Comparison of ENCODE assay signal across 8 mouse cellular contexts in genomic region chr15:82924679-82925425, GRCm38 (mm10).
A peak's percentile ranks its signal among the peaks of the same experiment; 100 is the strongest.
DNase-seq lines count a peak whose midpoint lies in the region; ATAC-seq and TF ChIP-seq lines count a peak whose summit lies in the region.

No protein-coding gene starts in this region.

- no peak for TF ChIP-seq POLR2A in thymus, adult 2 months (IDR thresholded peaks at IDR 0.05; ENCODE audit: control insufficient read depth, extremely low read depth, insufficient read depth, low read length, poor library complexity)

- H3K27me3 ChIP-seq in liver, embryonic 11.5 days (replicated peaks; ENCODE audit: control insufficient read depth, insufficient read depth, low read length): peaks cover 47% of the 10 kb centered on the region
- peaks cover 88% of the 10 kb centered on the region for H3K27me3 ChIP-seq in liver, embryonic 12.5 days (replicated peaks)
- H3K27me3 ChIP-seq in embryonic facial prominence, embryonic 10.5 days (replicated peaks; ENCODE audit: low read depth, poor library complexity, severe bottlenecking): peaks cover 72% of the 10 kb centered on the region
- no peaks in the 10 kb centered on the region for H3K27me3 ChIP-seq in hindbrain, embryonic 16.5 days (replicated peaks; ENCODE audit: control insufficient read depth, insufficient read depth, low read length)
- peaks cover 42% of the 10 kb centered on the region for H3K27me3 ChIP-seq in neural tube, embryonic 12.5 days (replicated peaks)
- H3K27me3 ChIP-seq in thymus, adult 2 months (ENCODE audit: control insufficient read depth, insufficient read depth, low read length): no peaks in the 10 kb centered on the region

- no peak for DNase-seq in liver, embryonic 11.5 days (ENCODE audit: low spot score)
- peak; percentile 88 for DNase-seq in embryonic facial prominence, embryonic 10.5 days (ENCODE audit: low spot score)
- no peak for DNase-seq in thymus, adult 2 months
- no peak for DNase-seq in cerebellum, adult 8-10 months
- no peak for DNase-seq in urinary bladder, postnatal 4 days (ENCODE audit: low spot score in 2 of 2)

- H3K9me3 ChIP-seq in liver, embryonic 11.5 days (ENCODE audit: control insufficient read depth, low read length): no peaks in the 10 kb centered on the region
- H3K9me3 ChIP-seq in liver, embryonic 12.5 days (replicated peaks): no peaks in the 10 kb centered on the region
- no peaks in the 10 kb centered on the region for H3K9me3 ChIP-seq in embryonic facial prominence, embryonic 10.5 days
- H3K9me3 ChIP-seq in hindbrain, embryonic 16.5 days (ENCODE audit: control insufficient read depth, low read length): no peaks in the 10 kb centered on the region
- no peaks in the 10 kb centered on the region for H3K9me3 ChIP-seq in neural tube, embryonic 12.5 days

- 3% methylated on average over 10 of the region's 11 CpGs for WGBS in liver, embryonic 11.5 days
- under 1% methylated on average over 10 of the region's 11 CpGs for whole genome bisulfite sequencing in liver, embryonic 12.5 days (ENCODE audit: insufficient replicate concordance)
- WGBS in embryonic facial prominence, embryonic 10.5 days: under 1% methylated on average over 11 of the region's 11 CpGs
- WGBS in hindbrain, embryonic 16.5 days: 1% methylated on average over 11 of the region's 11 CpGs
- 0% methylated on average over 10 of the region's 11 CpGs for WGBS in neural tube, embryonic 12.5 days
- WGBS in thymus, adult 2 months: 73% methylated on average over 11 of the region's 11 CpGs

- no peak for ATAC-seq in liver, embryonic 11.5 days (replicated peaks; ENCODE audit: low FRiP score)
- ATAC-seq in liver, embryonic 12.5 days: no peak
- ATAC-seq in hindbrain, embryonic 16.5 days: no peak
- no peak for ATAC-seq in neural tube, embryonic 12.5 days (ENCODE audit: low FRiP score, low read depth)

- no peak overlapping the region for H3K9ac ChIP-seq in liver, embryonic 11.5 days (ENCODE audit: low read depth, low read length)
- H3K9ac ChIP-seq in liver, embryonic 12.5 days: no peak overlapping the region
- peak overlapping the region; percentile 35; the same call in 1 of the 2 replicates for H3K9ac ChIP-seq in hindbrain, embryonic 16.5 days (ENCODE audit: low read depth, low read length)
- no peak overlapping the region for H3K9ac ChIP-seq in neural tube, embryonic 12.5 days

- peaks cover 19% of the 10 kb centered on the region for H3K4me1 ChIP-seq in liver, embryonic 11.5 days (replicated peaks; ENCODE audit: control insufficient read depth, insufficient read depth, low read length)
- peaks cover 33% of the 10 kb centered on the region for H3K4me1 ChIP-seq in liver, embryonic 12.5 days
- H3K4me1 ChIP-seq in embryonic facial prominence, embryonic 10.5 days: peaks cover 91% of the 10 kb centered on the region
- H3K4me1 ChIP-seq in hindbrain, embryonic 16.5 days (ENCODE audit: control insufficient read depth, insufficient read depth, low read depth, low read length): peaks cover 92% of the 10 kb centered on the region
- peaks cover 90% of the 10 kb centered on the region for H3K4me1 ChIP-seq in neural tube, embryonic 12.5 days
- peaks cover 37% of the 10 kb centered on the region for H3K4me1 ChIP-seq in thymus, adult 2 months (replicated peaks; ENCODE audit: control insufficient read depth, insufficient read depth, low read length)

- no peak for TF ChIP-seq CTCF in thymus, adult 2 months (IDR thresholded peaks at IDR 0.05; ENCODE audit: borderline replicate concordance, control insufficient read depth, extremely low read depth, insufficient read depth, low read length, poor library complexity)

- H3K36me3 ChIP-seq in liver, embryonic 11.5 days (ENCODE audit: control insufficient read depth, insufficient read depth, low read length): no peaks in the 10 kb centered on the region
- H3K36me3 ChIP-seq in liver, embryonic 12.5 days: no peaks in the 10 kb centered on the region
- no peaks in the 10 kb centered on the region for H3K36me3 ChIP-seq in embryonic facial prominence, embryonic 10.5 days (replicated peaks)
- H3K36me3 ChIP-seq in hindbrain, embryonic 16.5 days (ENCODE audit: control insufficient read depth, insufficient read depth, low read length): no peaks in the 10 kb centered on the region
- H3K36me3 ChIP-seq in neural tube, embryonic 12.5 days: no peaks in the 10 kb centered on the region
- no peaks in the 10 kb centered on the region for H3K36me3 ChIP-seq in thymus, adult 2 months (ENCODE audit: control insufficient read depth, insufficient read depth, low read length)

- H3K4me3 ChIP-seq in liver, embryonic 11.5 days (ENCODE audit: low read depth, low read length): no peak overlapping the region
- H3K4me3 ChIP-seq in liver, embryonic 12.5 days: no peak overlapping the region
- peak overlapping the region; percentile 36 for H3K4me3 ChIP-seq in embryonic facial prominence, embryonic 10.5 days
- no peak overlapping the region for H3K4me3 ChIP-seq in hindbrain, embryonic 16.5 days (ENCODE audit: low read length)
- H3K4me3 ChIP-seq in neural tube, embryonic 12.5 days: no peak overlapping the region
- H3K4me3 ChIP-seq in thymus, adult 2 months (ENCODE audit: control insufficient read depth, insufficient read depth, low read length): no peak overlapping the region

- 0 out of 2 replicates have a peak overlapping the region, but pooled peaks have one; percentile 17 for H3K4me2 ChIP-seq in liver, embryonic 11.5 days
- no peak overlapping the region for H3K4me2 ChIP-seq in liver, embryonic 12.5 days
- 0 out of 2 replicates have a peak overlapping the region, but pooled peaks have one; percentile 5 for H3K4me2 ChIP-seq in hindbrain, embryonic 16.5 days (ENCODE audit: low read length)
- peak overlapping the region; percentile 9 for H3K4me2 ChIP-seq in neural tube, embryonic 12.5 days (replicated peaks)

- no peak overlapping the region for H3K27ac ChIP-seq in liver, embryonic 11.5 days (ENCODE audit: low read depth, low read length)
- no peak overlapping the region for H3K27ac ChIP-seq in liver, embryonic 12.5 days
- peak overlapping the region; percentile 80 for H3K27ac ChIP-seq in embryonic facial prominence, embryonic 10.5 days (replicated peaks)
- peak overlapping the region; percentile 70 for H3K27ac ChIP-seq in hindbrain, embryonic 16.5 days (ENCODE audit: low read depth, low read length)
- no peak overlapping the region for H3K27ac ChIP-seq in neural tube, embryonic 12.5 days
- H3K27ac ChIP-seq in thymus, adult 2 months (ENCODE audit: control insufficient read depth, insufficient read depth, low read length): no peak overlapping the region

Comparison
In these comparisons a context has a peak if more than half of its experiments do, and no peak if none do; other contexts are left out.
1. H3K27ac ChIP-seq: peak in embryonic facial prominence, embryonic 10.5 days (single experiment) and hindbrain, embryonic 16.5 days (single experiment); none in liver, embryonic 11.5 days (single experiment), liver, embryonic 12.5 days (single experiment), neural tube, embryonic 12.5 days (single experiment) and thymus, adult 2 months (single experiment).